Mouse (Mus musculus): ENCODE measurements around the gene Hmgcr.

GRCm38 (mm10) chr13:96630396-96630795, 40.3 kb downstream of the Hmgcr start:
- TF ChIP-seq USF1 (IDR thresholded peaks at IDR 0.05; ENCODE audit: low read depth), result no peak
- no peak for TF ChIP-seq REST (IDR thresholded peaks at IDR 0.05; ENCODE audit: insufficient read depth, insufficient read length)
- TF ChIP-seq TCF3 (IDR thresholded peaks at IDR 0.05; ENCODE audit: insufficient read length, low read depth), result no peak
- TF ChIP-seq CEBPB (IDR thresholded peaks at IDR 0.05; ENCODE audit: insufficient read depth, poor library complexity, severe bottlenecking), result no peak
- no peak for TF ChIP-seq POLR2AphosphoS2 (IDR thresholded peaks at IDR 0.05; ENCODE audit: insufficient read length, low read depth)
- TF ChIP-seq SRF (IDR thresholded peaks at IDR 0.05; ENCODE audit: control insufficient read depth, insufficient read length, low read depth), result no peak

Measured in myocyte (in vitro differentiated cells).